Mouse (Mus musculus): ENCODE results near the gene Ndufs6. TPM values are rescaled to one million over a fixed set of nuclear protein-coding genes. Genes with fewer than 3 reads are reported as not detected.

The Ndufs6 gene
- polyA plus RNA-seq, 2 experiments: 199 to 393 TPM

GRCm38 (mm10) chr13:73346743-73347142, 18.4 kb upstream of the Ndufs6 start:
- no peak for TF ChIP-seq POLR2A (IDR thresholded peaks at IDR 0.05; ENCODE audit: borderline replicate concordance, extremely low read depth, insufficient read depth, insufficient read length)
- no peaks in the 10 kb centered on the region for H3K27me3 ChIP-seq (ENCODE audit: control insufficient read depth, insufficient read depth, low read length)
- H3K27ac ChIP-seq (replicated peaks; ENCODE audit: low read depth, low read length): no peak overlapping the region
- no peak for DNase-seq (ENCODE audit: low spot score)
- no peak overlapping the region for H3K4me2 ChIP-seq (replicated peaks; ENCODE audit: low read depth, low read length, severe bottlenecking)
- H3K4me1 ChIP-seq (ENCODE audit: control insufficient read depth, insufficient read depth, low read length): no peaks in the 10 kb centered on the region
- 71% methylated on average over 4 of the region's 4 CpGs for WGBS
- ATAC-seq (ENCODE audit: low FRiP score, low read depth): no peak
- no peaks in the 10 kb centered on the region for H3K36me3 ChIP-seq (ENCODE audit: control insufficient read depth, insufficient read depth, low read length)
- no peaks in the 10 kb centered on the region for H3K9me3 ChIP-seq (ENCODE audit: control insufficient read depth, low read length)
- H3K4me3 ChIP-seq (replicated peaks; ENCODE audit: low read length): no peak overlapping the region
- H3K9ac ChIP-seq (ENCODE audit: low read depth, low read length, severe bottlenecking): no peak overlapping the region

GRCm38 (mm10) chr13:73346131-73346530, 17.8 kb upstream of the Ndufs6 start:
- Histone ChIP-seq H3K36me3 (ENCODE audit: control insufficient read depth, insufficient read depth, low read length) (no peaks in the 10 kb centered on the region), H3K27ac (replicated peaks; ENCODE audit: low read depth, low read length) (no peak overlapping the region), H3K9me3 (ENCODE audit: control insufficient read depth, low read length) (no peaks in the 10 kb centered on the region), H3K27me3 (ENCODE audit: control insufficient read depth, insufficient read depth, low read length) (no peaks in the 10 kb centered on the region), H3K4me2 (replicated peaks; ENCODE audit: low read depth, low read length, severe bottlenecking) (no peak overlapping the region), H3K9ac (ENCODE audit: low read depth, low read length, severe bottlenecking) (no peak overlapping the region), H3K4me1 (ENCODE audit: control insufficient read depth, insufficient read depth, low read length) (no peaks in the 10 kb centered on the region), H3K4me3 (replicated peaks; ENCODE audit: low read length) (no peak overlapping the region)
- DNase-seq (ENCODE audit: low spot score): no peak
- WGBS: 49% methylated on average over 2 of the region's 2 CpGs
- TF ChIP-seq POLR2A (IDR thresholded peaks at IDR 0.05; ENCODE audit: borderline replicate concordance, extremely low read depth, insufficient read depth, insufficient read length): no peak
- no peak for ATAC-seq (ENCODE audit: low FRiP score, low read depth)

- Histone ChIP-seq H3K4me2 (replicated peaks; ENCODE audit: low read depth, low read length, severe bottlenecking) (no peak overlapping the region), H3K4me3 (replicated peaks; ENCODE audit: low read length) (no peak overlapping the region), H3K9ac (ENCODE audit: low read depth, low read length, severe bottlenecking) (no peak overlapping the region), H3K27me3 (ENCODE audit: control insufficient read depth, insufficient read depth, low read length) (no peaks in the 10 kb centered on the region), H3K9me3 (ENCODE audit: control insufficient read depth, low read length) (no peaks in the 10 kb centered on the region), H3K4me1 (ENCODE audit: control insufficient read depth, insufficient read depth, low read length) (no peaks in the 10 kb centered on the region), H3K27ac (replicated peaks; ENCODE audit: low read depth, low read length) (no peak overlapping the region), H3K36me3 (ENCODE audit: control insufficient read depth, insufficient read depth, low read length) (no peaks in the 10 kb centered on the region)
- no peak for ATAC-seq (ENCODE audit: low FRiP score, low read depth)
- 73% methylated on average over 9 of the region's 9 CpGs for WGBS
- TF ChIP-seq POLR2A (IDR thresholded peaks at IDR 0.05; ENCODE audit: borderline replicate concordance, extremely low read depth, insufficient read depth, insufficient read length): no peak
- DNase-seq (ENCODE audit: low spot score): no peak
These were observed 17.0 kb upstream of the Ndufs6 start for GRCm38 (mm10) chr13:73345102-73345890.

GRCm38 (mm10) chr13:73336753-73337152, 8.4 kb upstream of the Ndufs6 start:
- Histone ChIP-seq H3K27me3 (ENCODE audit: control insufficient read depth, insufficient read depth, low read length) (no peaks in the 10 kb centered on the region), H3K4me2 (replicated peaks; ENCODE audit: low read depth, low read length, severe bottlenecking) (no peak overlapping the region), H3K36me3 (ENCODE audit: control insufficient read depth, insufficient read depth, low read length) (no peaks in the 10 kb centered on the region), H3K9me3 (ENCODE audit: control insufficient read depth, low read length) (no peaks in the 10 kb centered on the region), H3K4me3 (replicated peaks; ENCODE audit: low read length) (no peak overlapping the region), H3K4me1 (ENCODE audit: control insufficient read depth, insufficient read depth, low read length) (peaks cover 1% of the 10 kb centered on the region), H3K27ac (replicated peaks; ENCODE audit: low read depth, low read length) (no peak overlapping the region), H3K9ac (ENCODE audit: low read depth, low read length, severe bottlenecking) (no peak overlapping the region)
- no peak for TF ChIP-seq POLR2A (IDR thresholded peaks at IDR 0.05; ENCODE audit: borderline replicate concordance, extremely low read depth, insufficient read depth, insufficient read length)
- ATAC-seq (ENCODE audit: low FRiP score, low read depth): no peak
- DNase-seq (ENCODE audit: low spot score): no peak
- 33% methylated on average over 7 of the region's 7 CpGs for WGBS

GRCm38 (mm10) chr13:73331736-73332135, 3.4 kb upstream of the Ndufs6 start:
- Histone ChIP-seq H3K9me3 (ENCODE audit: control insufficient read depth, low read length) (no peaks in the 10 kb centered on the region), H3K27ac (replicated peaks; ENCODE audit: low read depth, low read length) (no peak overlapping the region)
- 69% methylated on average over 3 of the region's 3 CpGs for WGBS

More at GRCm38 (mm10) chr13:73331736-73332135, 3.4 kb upstream of the Ndufs6 start:
- peak overlapping the region; percentile 93 for H3K9ac ChIP-seq (ENCODE audit: low read depth, low read length, severe bottlenecking)
- peak overlapping the region; percentile 89 for H3K4me3 ChIP-seq (replicated peaks; ENCODE audit: low read length)
- H3K27me3 ChIP-seq (ENCODE audit: control insufficient read depth, insufficient read depth, low read length): no peaks in the 10 kb centered on the region
- H3K36me3 ChIP-seq (ENCODE audit: control insufficient read depth, insufficient read depth, low read length): no peaks in the 10 kb centered on the region
- ATAC-seq (ENCODE audit: low FRiP score, low read depth): no peak
- peak overlapping the region; percentile 93 for H3K4me2 ChIP-seq (replicated peaks; ENCODE audit: low read depth, low read length, severe bottlenecking)
- DNase-seq (ENCODE audit: low spot score): no peak
- TF ChIP-seq POLR2A (IDR thresholded peaks at IDR 0.05; ENCODE audit: borderline replicate concordance, extremely low read depth, insufficient read depth, insufficient read length): no peak
- H3K4me1 ChIP-seq (ENCODE audit: control insufficient read depth, insufficient read depth, low read length): peaks cover 19% of the 10 kb centered on the region

Measured in limb, embryonic 14.5 days (tissue).